Mouse (Mus musculus) limb, embryonic 14.5 days (tissue): ENCODE results near the gene BC067074. TPM values are rescaled to one million over a fixed set of nuclear protein-coding genes. Genes with fewer than 3 reads are reported as not detected.

Source experiments
- ATAC-seq: fragments of 200-750 bp; cut with Nextera tagmentation; 2 replicates; pipeline ENCODE4 v1.8.0; 2017; ENCODE audit warnings: low read depth, moderate number of reproducible peaks, moderate TSS enrichment; ENCODE audit not compliant: low FRiP score
- DNase-seq: peaks from one replicate; pipeline ENCODE4 v3.0.0-alpha.2; 2015; ENCODE audit warnings: low spot score
- H3K27ac ChIP-seq: fragments of 300-500 bp; sonication (generic); replicated peaks from 2 replicates; pipeline ENCODE4 v1.5.1; 2014; ENCODE audit warnings: low read depth, mild to moderate bottlenecking, low read length, moderate library complexity, mixed read lengths
- H3K27me3 ChIP-seq: fragments of 300-500 bp; sonication (generic); 2 replicates; pipeline ENCODE4 v1.6.1; 2014; ENCODE audit warnings: low read length, mixed read lengths; ENCODE audit not compliant: control insufficient read depth, insufficient read depth
- H3K36me3 ChIP-seq: fragments of 300-500 bp; sonication (generic); 2 replicates; pipeline ENCODE4 v1.6.1; 2014; ENCODE audit warnings: mild to moderate bottlenecking, low read length, moderate library complexity, mixed read lengths; ENCODE audit not compliant: control insufficient read depth, insufficient read depth
- H3K4me1 ChIP-seq: fragments of 300-500 bp; sonication (generic); 2 replicates; pipeline ENCODE4 v1.6.1; 2014; ENCODE audit warnings: antibody characterized with exemption, low read length, mixed read lengths; ENCODE audit not compliant: control insufficient read depth, insufficient read depth
- H3K4me2 ChIP-seq: fragments of 300-500 bp; sonication (generic); replicated peaks from 2 replicates; pipeline ENCODE4 v1.6.1; 2014; ENCODE audit warnings: low read depth, mild to moderate bottlenecking, low read length, moderate library complexity; ENCODE audit not compliant: severe bottlenecking
- H3K4me3 ChIP-seq: fragments of 300-500 bp; sonication (generic); replicated peaks from 2 replicates; pipeline ENCODE4 v1.5.1; 2014; ENCODE audit warnings: low read length
- H3K9ac ChIP-seq: fragments of 300-500 bp; sonication (generic); 2 replicates; pipeline ENCODE4 v1.6.1; 2014; ENCODE audit warnings: mild to moderate bottlenecking, low read depth, low read length, moderate library complexity; ENCODE audit not compliant: severe bottlenecking
- H3K9me3 ChIP-seq: fragments of 300-500 bp; sonication (generic); 2 replicates; pipeline ENCODE4 v1.6.1; 2016; ENCODE audit warnings: low read length; ENCODE audit not compliant: control insufficient read depth
- POLR2A ChIP-seq: fragments of 200-500 bp; IDR thresholded peaks from 2 replicates; pipeline ENCODE4 v1.8.0; 2012; ENCODE audit warnings: inconsistent platforms, mild to moderate bottlenecking, moderate library complexity, borderline replicate concordance; ENCODE audit not compliant: insufficient read depth, insufficient read length; ENCODE audit errors: extremely low read depth
- WGBS: fragments of 180-500 bp; shearing (Covaris S2); extraction: QIAGEN DNeasy Blood & Tissue Kit; methylation state at CpG from one replicate; pipeline ENCODE4 v1.1.7; 2014; 5-methylcytosine and 5-hydroxymethylcytosine counted together
- polyA plus RNA-seq, 2 experiments: library from polyadenylated mRNA; depleted of rRNA in 1 of 2; stranded (reverse) in 1 of 2; unstranded in 1 of 2; fragments of >200 nt; fragmentation: Nextera tagmentation in 1 of 2; extraction: Ambion mirVana in 1 of 2; gene quantifications; 2 replicates each; pipeline versions ENCODE4 v1.2.1 to v1.2.3; 2012 to 2014

BC067074 gene
- polyA plus RNA-seq, 2 experiments, result 8.6 to 21.9 TPM

GRCm38 (mm10) chr13:113401373-113402010 is 108.5 kb downstream of the BC067074 start:
- H3K27ac ChIP-seq, result no peak overlapping the region
- no peaks in the 10 kb centered on the region for H3K27me3 ChIP-seq
- H3K4me1 ChIP-seq, result peaks cover 12% of the 10 kb centered on the region; the same call in 1 of the 2 replicates
- H3K9ac ChIP-seq, result no peak overlapping the region
- TF ChIP-seq POLR2A, result no peak
- H3K4me2 ChIP-seq, result no peak overlapping the region
- H3K4me3 ChIP-seq, result no peak overlapping the region
- H3K9me3 ChIP-seq, result no peaks in the 10 kb centered on the region
- no peak for ATAC-seq
- no peak for DNase-seq
- 57% methylated on average over 4 of the region's 4 CpGs for WGBS
- H3K36me3 ChIP-seq, result no peaks in the 10 kb centered on the region

GRCm38 (mm10) chr13:113403706-113404105 is 110.7 kb downstream of the BC067074 start:
- no peak overlapping the region for H3K27ac ChIP-seq
- no peak overlapping the region for H3K4me3 ChIP-seq
- H3K4me1 ChIP-seq, result peaks cover 12% of the 10 kb centered on the region; the same call in 1 of the 2 replicates
- DNase-seq, result no peak
- WGBS, result 63% methylated on average over 6 of the region's 6 CpGs
- H3K36me3 ChIP-seq, result no peaks in the 10 kb centered on the region
- H3K27me3 ChIP-seq, result no peaks in the 10 kb centered on the region
- H3K9ac ChIP-seq, result no peak overlapping the region
- TF ChIP-seq POLR2A, result no peak
- no peak overlapping the region for H3K4me2 ChIP-seq
- no peak for ATAC-seq
- no peaks in the 10 kb centered on the region for H3K9me3 ChIP-seq

DNA sequence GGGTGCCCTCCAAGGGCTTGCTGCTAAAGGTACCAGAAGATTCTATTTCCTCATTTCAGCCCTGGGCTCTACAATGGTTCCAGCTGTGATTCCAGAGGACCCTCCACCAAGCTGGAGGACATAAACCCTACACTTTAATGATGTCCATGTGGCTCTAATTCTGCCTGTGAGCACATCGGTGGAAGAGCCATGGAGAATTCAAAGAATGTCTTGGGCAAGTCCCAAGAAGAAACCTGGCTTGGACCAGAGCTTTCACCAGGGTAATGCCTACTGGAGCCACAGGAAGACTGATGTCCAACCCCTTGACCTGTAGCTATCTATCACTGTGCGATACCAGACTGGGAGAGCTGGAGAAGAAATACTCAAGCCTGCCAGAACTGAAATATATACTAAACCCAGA is 111.2 kb downstream of the BC067074 start:
- DNase-seq, result no peak
- no peak for ATAC-seq
- no peak overlapping the region for H3K27ac ChIP-seq

GRCm38 (mm10) chr13:113409941-113410340 is 117.0 kb downstream of the BC067074 start:
- Histone ChIP-seq H3K4me1 (peaks cover 8% of the 10 kb centered on the region), H3K27me3 (no peaks in the 10 kb centered on the region), H3K9ac (no peak overlapping the region), H3K4me3 (no peak overlapping the region), H3K36me3 (no peaks in the 10 kb centered on the region), H3K27ac (no peak overlapping the region), H3K9me3 (no peaks in the 10 kb centered on the region), H3K4me2 (0 out of 2 replicates have a peak overlapping the region, but pooled peaks have one; percentile 10)
- DNase-seq (peak; percentile 80), ATAC-seq (peak; percentile 41)
- 24% methylated on average over 12 of the region's 12 CpGs for WGBS
- no peak for TF ChIP-seq POLR2A

More for the DNA sequence above, 111.2 kb downstream of the BC067074 start:
- H3K4me3 ChIP-seq, result no peak overlapping the region
- H3K4me2 ChIP-seq, result no peak overlapping the region
- peaks cover 12% of the 10 kb centered on the region; the same call in 1 of the 2 replicates for H3K4me1 ChIP-seq
- H3K27me3 ChIP-seq, result no peaks in the 10 kb centered on the region
- H3K9ac ChIP-seq, result no peak overlapping the region
- WGBS, result 31% methylated on average over 2 of the region's 2 CpGs
- H3K36me3 ChIP-seq, result no peaks in the 10 kb centered on the region
- no peaks in the 10 kb centered on the region for H3K9me3 ChIP-seq
- TF ChIP-seq POLR2A, result no peak

DNA sequence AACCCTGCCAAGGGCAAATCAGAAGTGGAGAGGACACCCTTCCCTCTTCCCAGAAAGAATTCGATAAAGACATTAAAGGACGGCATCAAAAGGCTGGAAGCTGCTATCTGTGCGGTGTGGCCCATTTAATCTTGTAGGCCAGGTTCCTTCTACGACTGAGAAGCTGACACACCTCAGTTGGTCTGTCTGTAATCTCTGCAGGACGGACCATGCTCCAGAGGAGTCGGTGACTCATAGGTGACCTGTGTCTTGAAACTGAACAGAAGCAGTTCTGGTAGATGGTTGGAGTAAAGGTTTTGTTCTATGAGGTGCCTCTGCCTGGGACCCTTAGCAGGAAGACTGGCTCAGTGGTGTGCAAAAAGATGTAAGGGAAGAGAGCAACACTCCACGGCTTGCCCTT is 122.6 kb downstream of the BC067074 start:
- no peak overlapping the region for H3K4me2 ChIP-seq
- DNase-seq, result no peak
- WGBS, result 86% methylated on average over 7 of the region's 7 CpGs
- H3K36me3 ChIP-seq, result no peaks in the 10 kb centered on the region
- H3K4me3 ChIP-seq, result no peak overlapping the region
- H3K9ac ChIP-seq, result no peak overlapping the region
- H3K27me3 ChIP-seq, result no peaks in the 10 kb centered on the region
- H3K9me3 ChIP-seq, result no peaks in the 10 kb centered on the region
- ATAC-seq, result no peak
- peaks cover 4% of the 10 kb centered on the region; the same call in 1 of the 2 replicates for H3K4me1 ChIP-seq
- H3K27ac ChIP-seq, result no peak overlapping the region
- TF ChIP-seq POLR2A, result no peak

DNA sequence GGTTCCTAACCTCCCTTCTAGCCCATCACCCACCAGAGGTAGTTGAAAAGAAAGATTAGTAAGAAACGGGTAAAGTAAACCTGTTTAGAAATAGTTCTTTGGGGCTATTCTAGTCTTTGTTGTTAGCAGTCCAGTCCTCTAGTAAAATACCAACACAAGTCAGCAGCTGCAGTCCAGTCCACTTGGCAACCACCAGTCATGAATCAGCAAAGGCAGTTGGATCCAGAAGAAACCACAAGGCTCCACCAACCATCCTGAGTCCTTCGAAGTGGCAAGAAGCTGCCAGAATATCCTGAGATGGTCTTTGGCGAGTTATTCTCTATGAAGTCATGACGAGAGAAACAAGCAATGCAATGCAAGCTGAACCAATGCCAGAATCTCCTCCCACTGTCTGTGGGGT is 124.0 kb downstream of the BC067074 start:
- no peak for TF ChIP-seq POLR2A
- Histone ChIP-seq H3K9me3 (no peaks in the 10 kb centered on the region), H3K9ac (no peak overlapping the region), H3K27me3 (no peaks in the 10 kb centered on the region), H3K4me1 (peaks cover 4% of the 10 kb centered on the region; the same call in 1 of the 2 replicates), H3K27ac (no peak overlapping the region), H3K4me2 (no peak overlapping the region), H3K36me3 (no peaks in the 10 kb centered on the region), H3K4me3 (no peak overlapping the region)
- ATAC-seq (no peak), DNase-seq (no peak)
- 89% methylated on average over 4 of the region's 4 CpGs for WGBS
